Mouse (Mus musculus): Measurements from ENCODE around the gene Gm5930.
"Not testable (repeated sequence)": the region's sequence is repeated elsewhere in the genome, so short reads cannot be mapped to it uniquely, and the experiment has no call there.

Gene Gm5930

GRCm38 (mm10) chr14:44338484-44338883, at the start of gene Gm5930:
TSS of gene Gm5930 (minus strand) at chr14:44338584.
- DNase-seq: not testable (repeated sequence)

- not testable (repeated sequence) for DNase-seq
These were observed 45.8 kb upstream of the Gm5930 start for GRCm38 (mm10) chr14:44384233-44384632.

GRCm38 (mm10) chr14:44365057-44365456, 26.7 kb upstream of the Gm5930 start, which contains the start of gene Gm8229:
TSS of gene Gm8229 (plus strand) at chr14:44365357.
- not testable (repeated sequence) for DNase-seq

- not testable (repeated sequence) for DNase-seq
These were observed 23.9 kb upstream of the Gm5930 start for GRCm38 (mm10) chr14:44362301-44362700.

- DNase-seq: not testable (repeated sequence)
These were observed 23.0 kb upstream of the Gm5930 start for GRCm38 (mm10) chr14:44361416-44361815.

GRCm38 (mm10) chr14:44312049-44312448, 26.3 kb downstream of the Gm5930 start:
- not testable (repeated sequence) for DNase-seq

GRCm38 (mm10) chr14:44285280-44285679, 53.1 kb downstream of the Gm5930 start, which contains the start of gene Gm8220:
TSS of gene Gm8220 (plus strand) at chr14:44285580.
- DNase-seq: not testable (repeated sequence)
